Mouse (Mus musculus) kidney, embryonic 14.5 days (tissue): ENCODE measurements at regions not wholly inside any gene's neighbourhood (a gene's known extent, or its start where the extent isn't known, plus 50 kb on each side); places are given as distances from the start of the nearest gene placed in this dataset.
"Not testable (repeated sequence)": the region's sequence is repeated elsewhere in the genome, so short reads cannot be mapped to it uniquely, and the experiment has no call there.

Experiments used
- ATAC-seq: fragments of 200-750 bp; cut with Nextera tagmentation; 2 replicates; pipeline ENCODE4 v1.8.0; 2017; ENCODE audit warnings: moderate number of reproducible peaks, mild to moderate bottlenecking, moderate TSS enrichment, moderate library complexity; ENCODE audit not compliant: low FRiP score, low TSS enrichment
- H3K27ac ChIP-seq: fragments of 300-500 bp; sonication (generic); 2 replicates; pipeline ENCODE4 v1.5.1; 2014; ENCODE audit warnings: low read depth, mild to moderate bottlenecking, low read length, moderate library complexity, mixed read lengths
- H3K27me3 ChIP-seq: fragments of 300-500 bp; sonication (generic); 2 replicates; pipeline ENCODE4 v1.6.1; 2014; ENCODE audit warnings: mild to moderate bottlenecking, low read length; ENCODE audit not compliant: control insufficient read depth, insufficient read depth
- H3K36me3 ChIP-seq: fragments of 300-500 bp; sonication (generic); 2 replicates; pipeline ENCODE4 v1.6.1; 2014; ENCODE audit warnings: low read length, mixed read lengths; ENCODE audit not compliant: control insufficient read depth, insufficient read depth
- H3K4me1 ChIP-seq: fragments of 300-500 bp; sonication (generic); 2 replicates; pipeline ENCODE4 v1.6.1; 2014; ENCODE audit warnings: low read length, mixed read lengths; ENCODE audit not compliant: control insufficient read depth, insufficient read depth
- H3K4me2 ChIP-seq: fragments of 300-500 bp; sonication (generic); replicated peaks from 2 replicates; pipeline ENCODE4 v1.6.1; 2014; ENCODE audit warnings: low read depth, mild to moderate bottlenecking, low read length
- H3K4me3 ChIP-seq: fragments of 300-500 bp; sonication (generic); 2 replicates; pipeline ENCODE4 v1.5.1; 2014; ENCODE audit warnings: mild to moderate bottlenecking, low read length
- H3K9ac ChIP-seq: fragments of 300-500 bp; sonication (generic); 2 replicates; pipeline ENCODE4 v1.6.1; 2014; ENCODE audit warnings: low read depth, mild to moderate bottlenecking, low read length, moderate library complexity
- H3K9me3 ChIP-seq: fragments of 300-500 bp; sonication (generic); 2 replicates; pipeline ENCODE4 v1.6.1; 2016; ENCODE audit warnings: low read length; ENCODE audit not compliant: control insufficient read depth
- WGBS: fragments of 180-500 bp; shearing (Covaris S2); extraction: QIAGEN DNeasy Blood & Tissue Kit; methylation state at CpG from one replicate; pipeline ENCODE4 v1.1.7; 2014; 5-methylcytosine and 5-hydroxymethylcytosine counted together

- no peak overlapping the region for H3K4me3 ChIP-seq
- H3K27me3 ChIP-seq, result no peaks in the 10 kb centered on the region
- H3K9ac ChIP-seq, result no peak overlapping the region
- H3K9me3 ChIP-seq, result no peaks in the 10 kb centered on the region
- H3K4me2 ChIP-seq, result no peak overlapping the region
- no peak for ATAC-seq
- no peaks in the 10 kb centered on the region for H3K4me1 ChIP-seq
- no peaks in the 10 kb centered on the region for H3K36me3 ChIP-seq
- WGBS, result 85% methylated on average over 3 of the region's 3 CpGs
- no peak overlapping the region for H3K27ac ChIP-seq
These were observed 509.8 kb downstream of the Bnc2 start for GRCm38 (mm10) chr4:84165256-84165655.

- 31% methylated on average over 6 of the region's 6 CpGs for WGBS
- Histone ChIP-seq H3K36me3 (no peaks in the 10 kb centered on the region), H3K4me1 (peaks cover 4% of the 10 kb centered on the region; the same call in 1 of the 2 replicates), H3K9me3 (no peaks in the 10 kb centered on the region), H3K27ac (no peak overlapping the region), H3K4me2 (no peak overlapping the region), H3K9ac (no peak overlapping the region), H3K27me3 (no peaks in the 10 kb centered on the region), H3K4me3 (no peak overlapping the region)
- peak; percentile 76 for ATAC-seq
These were observed 502.2 kb downstream of the Bnc2 start for GRCm38 (mm10) chr4:84172841-84173240.

- H3K4me1 ChIP-seq, result peaks cover 4% of the 10 kb centered on the region; the same call in 1 of the 2 replicates
- H3K36me3 ChIP-seq, result no peaks in the 10 kb centered on the region
- no peak for ATAC-seq
- H3K9ac ChIP-seq, result no peak overlapping the region
- H3K4me2 ChIP-seq, result no peak overlapping the region
- no peaks in the 10 kb centered on the region for H3K27me3 ChIP-seq
- no peak overlapping the region for H3K4me3 ChIP-seq
- 68% methylated on average over 2 of the region's 2 CpGs for WGBS
- no peaks in the 10 kb centered on the region for H3K9me3 ChIP-seq
- no peak overlapping the region for H3K27ac ChIP-seq
These were observed 501.6 kb downstream of the Bnc2 start for GRCm38 (mm10) chr4:84173441-84173840.

GRCm38 (mm10) chr4:84176457-84176856 lies 498.6 kb downstream of the Bnc2 start:
- not testable (repeated sequence) for H3K4me1 ChIP-seq, H3K9me3 ChIP-seq, H3K9ac ChIP-seq, H3K4me3 ChIP-seq, H3K4me2 ChIP-seq, H3K27me3 ChIP-seq, ATAC-seq, H3K27ac ChIP-seq, H3K36me3 ChIP-seq
- 96% methylated on average over 6 of the region's 6 CpGs for WGBS

- Histone ChIP-seq H3K36me3 (no peaks in the 10 kb centered on the region), H3K27ac (no peak overlapping the region), H3K4me3 (no peak overlapping the region), H3K9me3 (no peaks in the 10 kb centered on the region), H3K27me3 (no peaks in the 10 kb centered on the region), H3K4me1 (peaks cover 3% of the 10 kb centered on the region; the same call in 1 of the 2 replicates), H3K4me2 (no peak overlapping the region), H3K9ac (no peak overlapping the region)
- WGBS, result 70% methylated on average over 3 of the region's 3 CpGs
- no peak for ATAC-seq
These were observed 497.2 kb downstream of the Bnc2 start for GRCm38 (mm10) chr4:84177827-84178226.

- ATAC-seq, result no peak
- 90% methylated on average over 4 of the region's 4 CpGs for WGBS
- H3K36me3 ChIP-seq, result no peaks in the 10 kb centered on the region
These were observed 490.6 kb downstream of the Bnc2 start for GRCm38 (mm10) chr4:84184436-84184835.

GRCm38 (mm10) chr4:84184844-84185243 lies 490.2 kb downstream of the Bnc2 start:
- Histone ChIP-seq H3K4me2 (no peak overlapping the region), H3K9ac (no peak overlapping the region), H3K4me3 (no peak overlapping the region), H3K9me3 (no peaks in the 10 kb centered on the region), H3K27ac (no peak overlapping the region), H3K36me3 (no peaks in the 10 kb centered on the region), H3K27me3 (no peaks in the 10 kb centered on the region), H3K4me1 (peaks cover 11% of the 10 kb centered on the region)
- ATAC-seq, result no peak
- WGBS, result 92% methylated on average over 6 of the region's 6 CpGs

More at GRCm38 (mm10) chr4:84184436-84184835, 490.6 kb downstream of the Bnc2 start:
- H3K9me3 ChIP-seq, result no peaks in the 10 kb centered on the region
- no peak overlapping the region for H3K4me3 ChIP-seq
- H3K4me1 ChIP-seq, result peaks cover 9% of the 10 kb centered on the region
- H3K4me2 ChIP-seq, result no peak overlapping the region
- no peak overlapping the region for H3K27ac ChIP-seq
- no peak overlapping the region for H3K9ac ChIP-seq
- H3K27me3 ChIP-seq, result no peaks in the 10 kb centered on the region

- WGBS, result 20% methylated on average over 12 of the region's 12 CpGs
- ATAC-seq, result no peak
- Histone ChIP-seq H3K27ac (no peak overlapping the region), H3K27me3 (no peaks in the 10 kb centered on the region), H3K4me1 (peaks cover 11% of the 10 kb centered on the region), H3K9me3 (no peaks in the 10 kb centered on the region), H3K4me2 (no peak overlapping the region), H3K4me3 (no peak overlapping the region), H3K36me3 (no peaks in the 10 kb centered on the region), H3K9ac (no peak overlapping the region)
These were observed 485.8 kb downstream of the Bnc2 start for GRCm38 (mm10) chr4:84189315-84189714.

- Histone ChIP-seq H3K27ac (no peak overlapping the region), H3K4me2 (no peak overlapping the region), H3K27me3 (no peaks in the 10 kb centered on the region), H3K9ac (no peak overlapping the region), H3K4me1 (peaks cover 11% of the 10 kb centered on the region), H3K4me3 (no peak overlapping the region), H3K36me3 (no peaks in the 10 kb centered on the region), H3K9me3 (no peaks in the 10 kb centered on the region)
- no peak for ATAC-seq
- WGBS, result 90% methylated on average over 2 of the region's 2 CpGs
These were observed 483.8 kb downstream of the Bnc2 start for GRCm38 (mm10) chr4:84191303-84191702.
